Mouse (Mus musculus): ENCODE results near the gene Lamb3. TPM values are rescaled to one million over a fixed set of nuclear protein-coding genes. Genes with fewer than 3 reads are reported as not detected.
"Not testable (repeated sequence)": the region's sequence is repeated elsewhere in the genome, so short reads cannot be mapped to it uniquely, and the experiment has no call there.

Gene Lamb3
- total RNA-seq, 2 experiments from 2014 or later = 2.4 to 3.2 TPM

DNA sequence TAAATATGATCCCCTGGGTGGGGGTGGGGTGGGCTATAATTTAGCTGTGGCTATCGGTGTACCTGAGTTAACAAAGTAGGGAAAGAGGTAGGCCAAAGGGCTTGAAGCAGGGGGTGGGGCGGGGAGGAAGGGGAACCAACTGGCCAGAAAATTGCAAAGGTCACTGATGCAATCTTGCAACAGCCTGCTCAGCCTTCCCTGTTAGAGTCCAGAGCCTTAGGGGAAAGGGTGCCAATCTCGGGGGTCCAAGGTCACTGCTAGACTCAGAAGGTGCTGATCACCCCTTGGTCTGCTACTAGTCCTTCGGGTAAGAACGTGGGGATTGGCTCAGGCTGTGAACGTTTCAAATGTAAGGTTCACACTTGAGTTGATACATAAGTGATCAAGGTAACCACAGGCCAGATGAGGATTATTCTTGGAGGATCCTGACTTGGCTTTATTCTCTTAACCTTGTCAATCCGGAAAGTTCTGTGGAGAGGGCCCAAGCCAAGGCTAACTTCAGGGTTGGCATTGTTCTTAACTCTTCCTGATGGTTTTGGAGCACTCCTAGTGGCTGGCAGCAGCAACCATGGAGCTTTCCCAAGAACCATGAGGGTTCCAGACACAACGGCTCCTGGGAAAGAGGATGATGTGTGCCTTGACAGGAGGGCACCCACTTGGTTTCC lies 67.0 kb downstream of the Lamb3 start:
- no peak for DNase-seq (ENCODE audit: low spot score)

DNA sequence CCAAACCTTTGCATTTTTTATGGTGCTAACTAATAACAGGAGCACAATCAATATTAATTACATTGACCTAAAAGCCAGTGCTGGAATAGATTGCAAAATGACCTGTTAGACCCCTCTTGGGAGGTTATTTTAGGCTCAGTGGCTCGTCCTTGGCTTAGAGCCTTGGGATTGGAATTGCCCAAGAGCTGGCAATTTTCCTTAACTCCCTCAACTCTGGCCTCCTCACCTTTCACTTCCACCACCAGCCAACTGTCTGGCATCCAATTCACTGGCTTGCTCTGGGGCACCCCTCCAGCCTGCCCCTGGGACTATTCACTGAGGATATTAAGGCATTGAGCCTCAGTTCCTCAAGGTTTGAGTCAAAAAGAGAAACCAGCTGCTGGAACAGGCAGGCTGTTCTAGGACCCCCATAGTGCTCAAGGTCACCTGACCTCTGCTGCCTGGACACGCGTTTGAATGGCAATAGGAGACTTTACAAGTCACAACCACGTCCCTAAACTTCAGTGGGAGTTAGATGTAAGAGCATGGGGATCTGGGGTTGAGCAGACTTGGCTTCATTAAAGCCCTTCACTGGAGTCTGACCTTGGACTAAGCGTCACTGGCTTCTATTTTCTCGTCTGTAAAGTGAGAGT lies 71.0 kb downstream of the Lamb3 start:
- peak; percentile 88 for DNase-seq (ENCODE audit: low spot score)

DNA sequence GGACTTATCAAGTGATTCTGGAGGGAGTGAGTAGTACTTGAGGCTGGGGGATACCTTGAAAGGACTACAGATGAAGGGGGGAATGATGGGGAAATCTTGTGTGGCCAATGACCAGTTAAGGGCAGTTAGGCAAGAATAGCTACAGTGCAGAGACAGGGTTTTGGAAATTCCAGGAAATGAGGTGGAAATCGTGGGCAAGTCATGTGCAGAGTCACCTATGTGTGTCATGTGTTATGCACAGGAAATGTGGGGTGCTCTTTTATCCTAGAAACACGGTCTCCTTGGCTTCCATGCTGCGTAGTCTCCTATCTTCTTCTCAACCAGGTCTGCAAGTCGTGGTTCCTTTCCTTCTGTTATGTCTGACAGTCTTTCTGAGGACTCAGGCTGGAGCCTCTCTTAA lies 72.0 kb downstream of the Lamb3 start:
- no peak for DNase-seq (ENCODE audit: low spot score)

DNA sequence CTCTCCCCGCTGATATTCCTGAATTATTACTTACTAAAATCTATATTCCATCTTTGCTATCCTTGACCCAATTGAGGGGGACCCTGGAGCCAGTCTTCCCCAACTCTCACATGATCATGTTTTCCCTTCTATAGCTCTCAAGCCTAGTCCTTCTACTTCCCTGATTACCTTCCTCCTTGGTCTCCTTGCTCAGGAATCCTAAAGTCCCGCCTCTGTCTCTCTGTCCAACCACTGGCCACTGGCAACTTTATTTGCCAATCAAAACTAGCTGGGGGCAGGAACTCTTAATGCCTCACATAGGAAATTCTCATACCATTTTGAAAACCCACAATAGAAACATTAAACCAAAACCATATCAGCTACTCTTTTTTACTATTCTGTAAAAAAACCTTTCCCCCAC lies 73.8 kb downstream of the Lamb3 start:
- no peak for DNase-seq (ENCODE audit: low spot score)

DNA sequence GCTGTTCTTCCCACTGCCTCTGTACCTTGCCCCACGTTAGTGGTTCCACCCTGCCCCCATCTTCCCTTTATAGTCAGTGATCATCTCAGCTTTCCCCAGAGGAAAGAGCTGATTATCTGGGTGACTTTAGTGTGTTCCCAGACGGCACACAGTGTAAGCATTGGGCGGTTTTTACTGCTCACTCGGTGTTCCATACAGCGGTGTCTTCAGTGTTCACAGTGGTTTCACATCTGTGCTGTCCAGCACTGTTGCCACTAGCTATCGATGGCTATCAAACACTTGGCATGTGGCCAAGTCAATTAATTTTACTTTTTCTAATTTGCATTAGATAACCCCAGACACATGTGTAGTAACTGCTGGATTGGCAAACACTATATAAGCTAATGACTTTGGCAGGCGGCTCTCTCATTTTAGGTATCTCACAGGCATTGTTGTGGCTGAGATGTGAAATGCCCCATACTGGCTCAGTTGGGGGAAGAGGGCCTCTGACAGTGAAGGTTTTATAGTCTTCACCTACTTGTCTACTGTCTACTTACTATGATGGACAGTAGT lies 76.8 kb downstream of the Lamb3 start:
- no peak for DNase-seq (ENCODE audit: low spot score)

DNA sequence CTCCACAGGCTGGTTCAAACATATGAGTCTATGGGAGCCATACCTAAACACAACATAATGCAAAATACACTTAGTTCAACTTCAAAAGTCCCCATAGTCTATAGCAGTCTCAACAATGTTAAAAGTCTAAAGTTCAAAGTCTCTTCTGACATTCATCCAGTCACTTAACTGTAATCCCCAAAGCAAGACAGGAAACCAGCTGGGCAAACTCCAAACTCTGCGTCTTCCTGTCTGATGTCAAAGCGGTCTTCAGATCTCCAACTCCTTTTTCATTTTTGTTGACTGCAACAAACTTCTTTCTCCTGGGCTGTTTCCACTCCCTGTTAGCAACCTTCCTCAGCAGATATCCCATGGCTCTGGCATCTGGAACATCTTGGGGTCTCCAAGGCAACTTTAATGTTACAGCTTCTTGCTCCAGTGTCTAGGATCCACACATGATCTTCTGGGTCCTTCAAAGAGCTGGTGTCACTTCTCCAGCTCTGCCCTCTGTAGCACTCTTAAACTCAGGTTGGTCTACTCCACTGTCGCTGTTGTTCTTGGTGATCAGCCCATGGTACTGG lies 78.3 kb downstream of the Lamb3 start:
- not testable (repeated sequence) for DNase-seq (ENCODE audit: low spot score)

DNA sequence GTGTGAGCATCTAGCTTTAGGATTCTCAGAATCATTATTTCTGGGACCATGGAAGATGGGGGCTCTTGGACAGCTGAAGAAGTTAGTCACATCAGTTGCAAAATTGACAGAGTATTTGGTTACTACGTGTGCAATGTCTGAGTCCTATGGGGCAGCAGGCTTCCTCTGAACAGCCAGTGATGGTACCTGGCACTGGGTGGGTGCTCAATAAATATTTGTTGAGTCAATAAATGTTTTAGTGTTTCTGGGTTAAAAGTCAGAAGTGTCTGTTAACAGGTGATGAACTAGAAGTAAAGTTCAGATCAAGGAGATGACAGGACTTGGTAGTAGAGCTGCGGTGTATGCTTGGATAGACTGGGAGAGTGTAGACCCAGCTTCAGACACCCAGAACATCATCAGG lies 80.1 kb downstream of the Lamb3 start:
- no peak for DNase-seq (ENCODE audit: low spot score)

DNA sequence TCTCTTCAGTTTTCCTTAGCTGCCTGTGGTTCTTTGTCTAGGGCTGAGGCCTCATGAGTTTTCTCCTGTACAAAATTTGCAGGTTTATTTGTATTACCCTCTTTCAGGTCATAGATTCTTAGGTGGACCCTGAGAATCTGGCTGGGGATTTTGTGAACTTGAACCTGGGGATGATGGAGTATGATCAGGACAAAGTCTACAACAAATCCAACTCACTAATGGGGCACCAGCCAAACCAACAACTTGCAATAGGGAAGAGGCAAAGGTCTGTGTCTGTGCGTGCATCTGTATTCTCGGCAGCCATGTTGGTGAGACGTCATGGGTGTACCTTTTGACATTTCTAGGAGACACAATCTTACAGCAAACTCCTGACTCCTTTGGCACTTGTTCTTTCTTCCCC lies 81.6 kb downstream of the Lamb3 start:
- DNase-seq (ENCODE audit: low spot score) = no peak

DNA sequence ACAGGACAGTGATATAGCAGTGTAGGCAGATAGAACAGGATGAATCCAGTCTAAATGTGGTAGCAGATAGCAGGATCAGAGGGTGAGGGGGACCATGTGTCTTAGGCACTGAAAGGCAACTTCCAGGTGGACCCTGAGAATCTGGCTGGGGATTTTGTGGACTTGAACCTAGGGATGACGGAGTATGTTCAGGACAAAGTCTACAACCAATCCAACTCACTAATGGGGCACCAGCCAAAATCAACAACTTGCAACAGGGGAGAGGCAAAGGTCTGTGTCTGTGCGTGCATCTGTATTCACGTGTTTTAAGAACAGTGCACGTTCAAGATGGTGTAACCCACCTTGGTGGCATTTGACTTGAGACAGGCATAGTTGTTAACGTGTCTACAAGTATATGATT lies 82.4 kb downstream of the Lamb3 start:
- DNase-seq (ENCODE audit: low spot score) = no peak

DNA sequence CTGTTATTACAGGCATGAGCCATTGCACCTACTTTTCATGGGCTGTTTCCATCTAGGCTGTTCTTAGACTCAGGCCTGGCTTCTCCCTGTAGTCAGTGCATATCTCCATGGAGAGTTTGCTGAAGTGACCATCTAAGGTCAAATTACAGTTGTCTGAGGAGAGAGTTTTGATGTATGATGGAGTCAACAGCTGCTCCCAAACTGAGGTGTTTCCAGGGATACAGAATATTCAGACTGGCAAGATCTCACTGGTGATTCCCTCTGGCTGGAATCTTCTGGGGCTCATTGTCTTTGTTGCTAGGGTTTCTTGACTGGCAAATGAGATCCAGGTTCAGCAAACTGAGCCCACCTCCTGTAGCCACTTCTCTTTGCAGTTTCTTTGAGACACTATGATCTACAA lies 83.2 kb downstream of the Lamb3 start:
- DNase-seq (ENCODE audit: low spot score) = no peak

DNA sequence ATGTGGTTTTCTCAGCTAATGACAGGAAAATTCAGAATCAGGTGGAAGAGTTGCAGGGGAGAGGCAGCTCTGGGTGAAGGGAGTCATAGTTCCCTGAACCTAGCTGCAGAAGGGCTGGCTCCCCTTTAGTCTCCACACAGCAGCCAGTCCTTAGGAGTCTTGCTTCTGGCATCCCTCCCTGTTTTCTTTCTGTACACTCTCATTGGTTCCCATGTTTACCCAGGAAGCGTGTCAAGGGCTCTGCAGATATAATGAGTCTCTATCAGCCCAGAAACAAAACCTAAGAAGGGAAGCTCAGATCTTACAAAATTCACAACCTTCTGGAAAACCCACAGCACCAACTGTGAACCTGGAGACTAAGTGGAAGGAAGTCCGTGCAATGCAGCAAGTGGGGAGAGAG lies 85.5 kb downstream of the Lamb3 start:
- DNase-seq (ENCODE audit: low spot score) = no peak

DNA sequence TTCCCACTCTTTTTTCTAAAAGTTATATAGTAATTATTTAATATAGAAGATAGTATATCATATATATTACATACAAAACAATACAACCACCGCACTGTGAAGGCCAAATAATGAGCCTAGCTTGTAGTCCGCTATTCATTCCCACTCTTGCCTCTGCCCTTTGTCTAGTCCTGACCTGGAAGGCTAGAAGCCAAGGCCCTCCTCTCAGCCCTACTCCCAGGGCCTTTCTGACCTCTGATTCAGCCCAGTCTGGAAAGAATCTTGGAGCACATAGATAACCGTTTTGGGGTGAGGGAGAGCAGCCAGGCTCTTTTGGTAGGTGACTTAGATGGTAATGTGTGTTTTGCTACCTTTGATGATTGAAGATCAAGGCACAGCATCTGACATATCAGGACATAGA lies 86.4 kb downstream of the Lamb3 start:
- no peak for DNase-seq (ENCODE audit: low spot score)

DNA sequence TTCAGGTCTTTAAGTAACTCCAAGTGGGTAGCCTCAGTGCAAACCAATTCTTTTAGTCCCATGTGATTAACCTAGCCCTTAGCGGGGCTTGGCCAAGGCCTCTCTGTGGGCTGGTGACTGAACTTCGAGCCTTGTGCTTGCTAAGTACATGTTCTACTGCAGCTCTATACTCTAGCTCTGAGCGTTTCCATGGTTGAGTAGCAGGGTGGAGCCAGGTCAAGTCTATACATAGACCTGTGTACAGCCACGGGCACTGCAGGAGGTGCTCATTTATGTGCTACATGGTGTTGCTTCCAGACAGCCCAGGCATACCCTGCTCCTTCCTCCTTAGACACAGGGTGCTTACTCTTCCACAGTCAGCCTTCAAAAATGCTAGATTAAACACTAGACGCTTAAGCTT lies 88.4 kb downstream of the Lamb3 start:
- no peak for DNase-seq (ENCODE audit: low spot score)

DNA sequence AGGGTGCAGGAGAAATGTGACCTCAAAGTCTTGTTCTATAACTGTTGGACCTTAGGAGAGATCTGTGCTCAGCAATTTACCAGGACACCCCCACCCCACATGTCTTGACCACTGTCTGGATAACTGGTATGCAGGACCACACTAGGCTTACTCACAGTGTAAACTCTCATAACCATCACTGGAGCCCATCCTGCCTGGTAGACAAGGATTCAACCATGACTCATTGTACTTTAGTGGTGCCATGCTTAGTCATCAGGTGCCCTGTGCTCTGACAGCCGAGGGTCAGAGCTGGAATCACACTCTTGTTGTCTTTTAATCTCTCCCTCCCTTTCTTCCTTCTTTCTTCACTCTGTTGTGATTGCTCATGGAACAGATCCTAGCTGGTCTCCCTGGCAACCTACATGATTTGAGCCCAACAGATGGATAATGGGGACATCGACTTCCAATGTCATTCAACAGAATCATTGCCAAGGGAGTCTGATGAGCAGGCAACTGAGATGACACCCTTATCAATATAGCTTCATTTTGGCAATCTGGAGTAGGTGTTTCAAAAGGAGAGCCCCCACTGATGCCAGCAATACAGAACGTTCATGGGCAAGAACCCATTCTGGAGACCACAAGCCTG lies 90.8 kb downstream of the Lamb3 start:
- DNase-seq (ENCODE audit: low spot score) = no peak

DNA sequence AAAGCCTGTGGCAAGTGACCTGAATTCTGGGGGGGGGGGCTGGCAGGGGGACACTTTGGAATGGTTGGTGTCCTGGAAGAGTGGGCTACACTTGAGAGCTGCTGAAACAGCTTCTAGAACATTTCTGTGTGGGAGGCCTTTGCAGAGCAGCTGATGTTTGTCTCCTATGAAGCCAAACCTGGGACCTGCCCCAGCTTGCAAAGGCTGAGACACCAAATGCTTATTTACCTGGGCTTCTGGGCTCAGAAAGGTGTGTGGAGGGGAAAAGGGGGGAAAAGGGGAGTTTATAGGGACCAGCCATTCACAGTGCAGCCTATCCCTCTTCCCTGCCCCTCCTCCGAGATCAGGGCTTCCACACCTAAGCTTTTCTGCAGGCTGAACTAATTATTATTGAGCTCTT lies 92.5 kb downstream of the Lamb3 start:
- DNase-seq (ENCODE audit: low spot score) = no peak

DNA sequence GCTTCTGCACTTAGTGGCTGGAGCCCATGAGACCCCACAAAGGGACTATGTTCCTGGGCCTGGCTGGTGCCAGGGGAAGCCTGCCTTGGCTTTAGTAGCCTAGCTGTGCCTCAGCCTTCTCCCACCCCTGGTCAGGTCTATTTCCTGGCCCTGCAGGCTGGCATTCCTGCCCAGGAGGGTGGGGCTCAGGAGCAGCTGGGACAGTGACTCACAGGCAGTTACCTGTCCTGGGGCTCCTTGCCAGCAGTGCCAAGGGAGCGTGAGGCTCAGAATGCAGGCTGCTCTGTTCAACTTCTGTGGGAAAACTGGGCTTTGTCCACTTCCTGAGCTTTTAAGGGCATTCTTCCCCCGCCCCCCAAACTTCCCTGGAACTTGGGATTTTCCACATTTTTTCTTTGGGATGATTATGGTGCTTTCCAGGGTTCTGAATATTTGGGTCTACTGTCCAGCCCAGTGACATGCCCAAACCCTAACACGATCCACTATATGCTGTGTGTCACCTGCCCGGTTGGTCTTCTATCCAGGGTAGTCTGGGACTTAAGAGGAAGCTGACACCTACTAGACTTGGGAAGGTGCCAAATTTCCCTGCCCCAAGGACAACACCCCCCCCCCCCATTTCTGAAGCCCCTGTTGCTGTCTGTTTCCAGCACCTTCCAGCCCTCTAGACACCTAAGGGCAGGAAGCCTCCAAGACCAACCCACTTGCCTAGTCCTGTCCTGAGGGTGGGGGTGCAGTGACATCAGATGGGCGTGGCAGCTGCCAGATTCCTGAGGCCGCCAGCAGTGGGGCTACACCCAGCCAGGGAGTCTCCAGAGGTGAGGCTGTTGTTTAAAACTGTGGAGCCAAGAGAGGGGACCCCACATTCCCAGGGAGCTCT lies 94.0 kb downstream of the Lamb3 start:
- DNase-seq (ENCODE audit: low spot score) = no peak

DNA sequence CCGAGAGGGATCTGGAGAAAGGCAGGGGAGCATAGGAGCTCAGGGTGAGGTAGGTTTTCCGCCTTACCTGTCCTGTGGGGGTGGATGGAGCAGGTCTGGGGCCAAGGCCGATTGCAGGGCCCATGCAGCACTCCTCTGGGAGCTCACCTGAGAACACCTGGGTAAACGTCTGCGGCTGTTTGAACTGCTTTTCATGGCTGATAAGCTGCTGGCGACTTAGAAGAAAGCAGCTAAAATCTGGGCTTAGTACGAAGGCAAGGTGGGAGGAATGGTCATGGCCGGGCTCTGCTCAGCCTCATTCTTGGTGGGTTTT lies 94.5 kb downstream of the Lamb3 start:
- DNase-seq (ENCODE audit: low spot score) = no peak

DNA sequence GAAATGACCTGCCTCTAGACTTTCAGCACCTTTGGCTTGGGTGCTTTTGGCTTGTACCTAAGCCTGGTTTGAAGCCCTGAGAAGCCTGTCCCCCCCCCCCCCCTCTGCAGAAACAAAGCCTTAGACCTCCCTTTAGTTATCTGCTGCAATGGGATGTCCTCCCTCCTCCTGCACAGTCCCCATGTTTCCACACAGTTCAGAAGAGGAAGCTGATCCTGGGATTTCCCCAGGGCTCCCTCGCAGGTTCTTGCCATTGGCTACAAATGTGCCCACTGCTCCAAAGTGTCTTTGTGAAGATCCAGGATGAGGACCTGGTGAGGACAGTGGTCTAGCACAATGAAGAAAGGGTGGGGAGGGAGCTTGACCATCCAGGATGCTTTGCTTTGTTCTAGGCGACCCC lies 95.6 kb downstream of the Lamb3 start:
- DNase-seq (ENCODE audit: low spot score) = no peak

DNA sequence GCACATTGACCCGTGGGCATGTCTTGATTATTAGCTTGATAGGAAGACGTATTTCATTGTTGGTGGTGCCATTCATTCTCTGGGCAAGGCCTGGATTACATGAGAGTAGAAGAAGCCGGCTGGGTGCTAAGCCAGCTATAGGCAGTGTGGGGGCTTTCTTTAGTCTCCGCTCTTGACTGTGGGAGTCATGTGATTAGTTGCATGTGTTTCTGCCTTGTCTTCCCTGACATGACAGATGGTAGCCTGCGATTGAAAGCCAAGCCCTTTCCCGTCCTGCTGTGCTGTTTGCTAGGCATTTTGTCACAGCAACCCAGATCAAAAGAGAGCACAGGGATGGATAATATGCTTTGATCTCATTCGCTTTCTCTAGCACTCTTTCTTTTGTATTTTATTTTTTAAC lies 97.9 kb downstream of the Lamb3 start:
- DNase-seq (ENCODE audit: low spot score) = no peak

DNA sequence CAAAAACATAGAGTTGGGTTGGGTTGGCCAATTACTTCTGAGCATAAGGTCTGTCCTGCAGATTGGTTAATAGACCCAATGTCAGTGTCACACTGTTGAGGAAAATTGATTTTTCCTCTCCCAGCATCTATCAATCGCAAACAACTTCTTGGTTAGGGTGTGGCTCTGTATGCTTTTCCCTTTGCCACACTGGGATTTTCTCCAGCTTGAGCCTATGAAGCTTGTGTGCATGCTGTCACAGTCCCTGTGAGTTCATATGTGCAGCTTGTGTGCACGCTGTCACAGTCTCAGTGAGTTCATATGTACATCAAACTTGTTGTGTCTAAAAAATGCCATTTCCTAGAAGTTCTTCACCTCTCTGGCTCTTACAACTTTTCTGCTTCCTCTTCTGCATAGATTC lies 99.3 kb downstream of the Lamb3 start:
- DNase-seq (ENCODE audit: low spot score) = no peak

DNA sequence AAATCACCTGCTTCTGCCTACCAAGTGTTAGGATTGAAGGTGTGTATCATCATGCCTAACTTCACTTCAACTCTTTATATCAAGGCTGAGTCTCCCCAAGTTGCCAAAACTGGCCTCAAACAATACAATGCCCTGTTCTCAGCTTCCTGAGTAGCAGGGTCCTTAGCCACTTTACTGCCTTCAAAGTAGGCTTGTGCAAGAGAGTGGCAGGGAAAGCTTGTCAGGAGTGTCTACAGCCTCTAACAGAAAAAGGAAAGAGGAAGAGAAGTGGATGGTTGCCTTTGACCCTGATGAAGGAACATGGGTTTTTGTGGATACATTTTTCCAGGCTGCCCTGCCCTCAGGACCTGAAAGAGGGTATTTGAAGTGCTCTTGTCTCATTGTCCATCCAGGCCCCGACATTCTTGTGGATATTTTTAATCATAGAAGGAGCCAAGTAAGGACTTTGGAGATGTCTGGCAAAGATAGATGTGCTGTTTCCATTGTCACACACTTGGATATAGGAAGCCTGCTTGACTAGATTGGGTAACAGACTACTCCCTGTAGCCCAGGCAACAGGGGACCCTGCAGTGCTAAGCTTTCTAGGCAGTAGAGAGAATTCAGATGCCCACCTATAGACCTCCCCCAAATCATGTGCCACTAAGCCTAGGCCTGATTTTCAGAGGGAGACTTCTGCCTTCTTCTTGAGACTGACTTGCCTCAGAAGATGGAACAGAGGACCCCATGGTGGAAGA lies 102.5 kb downstream of the Lamb3 start:
- no peak for DNase-seq (ENCODE audit: low spot score)

Measured in gastrocnemius, adult 18-20 months (tissue).